Mouse (Mus musculus) limb, embryonic 12.5 days (tissue): ENCODE results near the gene Lrig1. TPM values are rescaled to one million over a fixed set of nuclear protein-coding genes. Genes with fewer than 3 reads are reported as not detected.
"Not testable (repeated sequence)": the region's sequence is repeated elsewhere in the genome, so short reads cannot be mapped to it uniquely, and the experiment has no call there.

Experiments used
- ATAC-seq: fragments of 200-750 bp; cut with Nextera tagmentation; 2 replicates; pipeline ENCODE4 v1.8.0; 2017; ENCODE audit warnings: low read depth, moderate TSS enrichment; ENCODE audit not compliant: insufficient number of reproducible peaks, insufficient read depth, low FRiP score, low TSS enrichment
- H3K27ac ChIP-seq: fragments of 300-500 bp; sonication (generic); 2 replicates; pipeline ENCODE4 v1.5.1; 2016; ENCODE audit warnings: mild to moderate bottlenecking, moderate library complexity
- H3K27me3 ChIP-seq: fragments of 300-500 bp; sonication (generic); 2 replicates; pipeline ENCODE4 v1.6.1; 2016; ENCODE audit warnings: mild to moderate bottlenecking, moderate library complexity
- H3K36me3 ChIP-seq: fragments of 300-500 bp; sonication (generic); 2 replicates; pipeline ENCODE4 v1.6.1; 2016; ENCODE audit warnings: mild to moderate bottlenecking, moderate library complexity
- H3K4me1 ChIP-seq: fragments of 300-500 bp; sonication (generic); replicated peaks from 2 replicates; pipeline ENCODE4 v1.6.1; 2016
- H3K4me2 ChIP-seq: fragments of 300-500 bp; sonication (generic); 2 replicates; pipeline ENCODE4 v1.6.1; 2016; ENCODE audit warnings: mild to moderate bottlenecking, moderate library complexity
- H3K4me3 ChIP-seq: fragments of 300-500 bp; sonication (generic); replicated peaks from 2 replicates; pipeline ENCODE4 v1.5.1; 2016; ENCODE audit warnings: mild to moderate bottlenecking
- H3K9ac ChIP-seq: fragments of 300-500 bp; sonication (generic); replicated peaks from 2 replicates; pipeline ENCODE4 v1.6.1; 2016; ENCODE audit warnings: mild to moderate bottlenecking, moderate library complexity
- H3K9me3 ChIP-seq: fragments of 300-500 bp; sonication (generic); 2 replicates; pipeline ENCODE4 v1.6.1; 2016; ENCODE audit warnings: mild to moderate bottlenecking, moderate library complexity
- WGBS: fragments of 180-500 bp; shearing (Covaris S2); methylation state at CpG from one replicate; pipeline ENCODE4 v1.1.7; 2016; 5-methylcytosine and 5-hydroxymethylcytosine counted together
- microRNA-seq: library from miRNA; unstranded; fragments of <30 nt; microRNA quantifications from one replicate; pipeline ENCODE4, GENCODE M21; 2017
- polyA plus RNA-seq: library from polyadenylated mRNA; unstranded; fragments of >200 nt; fragmentation: Nextera tagmentation; extraction: Ambion mirVana; gene quantifications from 2 replicates; pipeline ENCODE4 v1.2.1, GENCODE M21; 2016

Lrig1 gene
- polyA plus RNA-seq, 1 experiment from 2014 or later = 20.5 TPM

- H3K4me3 ChIP-seq = no peak overlapping the region
- H3K9ac ChIP-seq = no peak overlapping the region
- no peaks in the 10 kb centered on the region for H3K27me3 ChIP-seq
- H3K4me1 ChIP-seq = peaks cover 4% of the 10 kb centered on the region
- no peak overlapping the region for H3K27ac ChIP-seq
- 93% methylated on average over 2 of the region's 2 CpGs for WGBS
- H3K9me3 ChIP-seq = no peaks in the 10 kb centered on the region
- H3K36me3 ChIP-seq = no peaks in the 10 kb centered on the region
- H3K4me2 ChIP-seq = no peak overlapping the region
- no peak for ATAC-seq
These were observed 134.2 kb downstream of the Lrig1 start for GRCm38 (mm10) chr6:94565766-94566165.

- ATAC-seq = no peak
- H3K4me2 ChIP-seq = no peak overlapping the region
- H3K9me3 ChIP-seq = no peaks in the 10 kb centered on the region
- whole genome bisulfite sequencing = 59% methylated on average over 8 of the region's 8 CpGs
- H3K36me3 ChIP-seq = no peaks in the 10 kb centered on the region
- no peak overlapping the region for H3K27ac ChIP-seq
- no peak overlapping the region for H3K9ac ChIP-seq
- H3K4me3 ChIP-seq = no peak overlapping the region
- H3K4me1 ChIP-seq = peaks cover 4% of the 10 kb centered on the region
- H3K27me3 ChIP-seq = no peaks in the 10 kb centered on the region; the same call in 1 of the 2 replicates
These were observed 136.6 kb downstream of the Lrig1 start for GRCm38 (mm10) chr6:94563203-94563940.

GRCm38 (mm10) chr6:94561346-94561745, 138.6 kb downstream of the Lrig1 start:
- Histone ChIP-seq H3K4me2 (no peak overlapping the region), H3K9ac (no peak overlapping the region), H3K27ac (no peak overlapping the region), H3K4me3 (no peak overlapping the region), H3K4me1 (peaks cover 4% of the 10 kb centered on the region), H3K36me3 (no peaks in the 10 kb centered on the region), H3K9me3 (no peaks in the 10 kb centered on the region), H3K27me3 (no peaks in the 10 kb centered on the region; the same call in 1 of the 2 replicates)
- WGBS = 16% methylated on average over 1 of the region's 1 CpGs
- ATAC-seq = no peak

- no peaks in the 10 kb centered on the region for H3K9me3 ChIP-seq
- 79% methylated on average over 1 of the region's 1 CpGs for WGBS
- peaks cover 4% of the 10 kb centered on the region for H3K4me1 ChIP-seq
- no peaks in the 10 kb centered on the region for H3K36me3 ChIP-seq
- no peak overlapping the region for H3K4me3 ChIP-seq
- no peak overlapping the region for H3K27ac ChIP-seq
- H3K9ac ChIP-seq = no peak overlapping the region
- H3K27me3 ChIP-seq = no peaks in the 10 kb centered on the region; the same call in 1 of the 2 replicates
- no peak overlapping the region for H3K4me2 ChIP-seq
- no peak for ATAC-seq
These were observed 139.1 kb downstream of the Lrig1 start for GRCm38 (mm10) chr6:94560896-94561295.

GRCm38 (mm10) chr6:94558603-94559002, 141.4 kb downstream of the Lrig1 start:
- H3K36me3 ChIP-seq = not testable (repeated sequence)
- 78% methylated on average over 1 of the region's 1 CpGs for WGBS

More at GRCm38 (mm10) chr6:94558603-94559002, 141.4 kb downstream of the Lrig1 start:
- not testable (repeated sequence) for H3K4me2 ChIP-seq, H3K27me3 ChIP-seq, H3K9ac ChIP-seq, H3K4me3 ChIP-seq, ATAC-seq, H3K9me3 ChIP-seq, H3K4me1 ChIP-seq, H3K27ac ChIP-seq

Small RNA genes lying within 50 kb of the gene (microRNA-seq; reads per million reads assigned to microRNA genes)
- not detected for gene Mir7041

Other genes with a start within 250 kb of the Lrig1 start
- gene Slc25a26, start 199.8 kb downstream of the Lrig1 start, polyA plus RNA-seq = 8.1 and 8.4 TPM in 2 replicates